Mouse (Mus musculus) liver, postnatal 0 days (tissue): ENCODE measurements around the gene Snx29. TPM values are rescaled to one million over a fixed set of nuclear protein-coding genes. Genes with fewer than 3 reads are reported as not detected.

Experiments used
- ATAC-seq: fragments of 200-750 bp; cut with Nextera tagmentation; 2 replicates; pipeline ENCODE4 v1.8.0; 2017; ENCODE audit warnings: mild to moderate bottlenecking, moderate library complexity
- DNase-seq: peaks from one replicate; pipeline ENCODE4 v3.0.0-alpha.2; 2016
- H3K27ac ChIP-seq: fragments of 300-500 bp; sonication (generic); 2 replicates; pipeline ENCODE4 v1.5.1; 2014; ENCODE audit warnings: antibody characterized with exemption, moderate library complexity, mild to moderate bottlenecking, low read depth
- H3K27me3 ChIP-seq: fragments of 300-500 bp; sonication (generic); 2 replicates; pipeline ENCODE4 v1.6.1; 2014; ENCODE audit warnings: low read length, control low read depth, mixed read lengths; ENCODE audit not compliant: insufficient read depth
- H3K36me3 ChIP-seq: fragments of 300-500 bp; sonication (generic); replicated peaks from 2 replicates; pipeline ENCODE4 v1.6.1; 2014; ENCODE audit warnings: mild to moderate bottlenecking, control low read depth, low read length, moderate library complexity, mixed read lengths; ENCODE audit not compliant: insufficient read depth
- H3K4me1 ChIP-seq: fragments of 300-500 bp; sonication (generic); 2 replicates; pipeline ENCODE4 v1.6.1; 2014; ENCODE audit warnings: antibody characterized with exemption, mild to moderate bottlenecking, control low read depth; ENCODE audit not compliant: insufficient read depth
- H3K4me2 ChIP-seq: fragments of 300-500 bp; sonication (generic); 2 replicates; pipeline ENCODE4 v1.6.1; 2014; ENCODE audit warnings: low read depth, mild to moderate bottlenecking, low read length, moderate library complexity, mixed read lengths
- H3K4me3 ChIP-seq: fragments of 300-500 bp; sonication (generic); 2 replicates; pipeline ENCODE4 v1.5.1; 2014; ENCODE audit warnings: low read depth, low read length
- H3K9ac ChIP-seq: fragments of 300-500 bp; sonication (generic); replicated peaks from 2 replicates; pipeline ENCODE4 v1.6.1; 2014; ENCODE audit warnings: mild to moderate bottlenecking, moderate library complexity
- H3K9me3 ChIP-seq: fragments of 300-500 bp; sonication (generic); 2 replicates; pipeline ENCODE4 v1.6.1; 2016; ENCODE audit warnings: mild to moderate bottlenecking, control low read depth, low read length, mixed read lengths
- CTCF ChIP-seq: sonication (generic); IDR thresholded peaks from 2 replicates; pipeline ENCODE4 v1.5.1; 2016; ENCODE audit warnings: antibody characterized with exemption, low read depth
- EP300 ChIP-seq: IDR thresholded peaks from 2 replicates; pipeline ENCODE4 v1.6.1; 2016; ENCODE audit warnings: antibody characterized with exemption, low read depth, mild to moderate bottlenecking
- WGBS: fragments of 180-500 bp; shearing (Covaris S2); extraction: QIAGEN DNeasy Blood & Tissue Kit; methylation state at CpG from one replicate; pipeline ENCODE4 v1.1.7; 2014; ENCODE audit not compliant: insufficient replicate concordance; 5-methylcytosine and 5-hydroxymethylcytosine counted together
- polyA plus RNA-seq: library from polyadenylated mRNA; unstranded; fragments of >200 nt; fragmentation: Nextera tagmentation; extraction: Ambion mirVana; gene quantifications from 2 replicates; pipeline ENCODE4 v1.2.1, GENCODE M21; 2015

Gene Snx29
- polyA plus RNA-seq, 1 experiment from 2014 or later, result 2.3 TPM

- TF ChIP-seq EP300 (no peak), CTCF (no peak)
- no peak overlapping the region for H3K4me2 ChIP-seq
- H3K9me3 ChIP-seq, result no peaks in the 10 kb centered on the region
- no peaks in the 10 kb centered on the region for H3K4me1 ChIP-seq
- H3K4me3 ChIP-seq, result no peak overlapping the region
- ATAC-seq (no peak), DNase-seq (no peak)
- H3K27me3 ChIP-seq, result no peaks in the 10 kb centered on the region
- no peak overlapping the region for H3K9ac ChIP-seq
- 56% methylated on average over 12 of the region's 12 CpGs for WGBS
- no peak overlapping the region for H3K27ac ChIP-seq
- no peaks in the 10 kb centered on the region; the same call in 1 of the 2 replicates for H3K36me3 ChIP-seq
Observed at GRCm38 (mm10) chr16:11518803-11519498, 196.2 kb downstream of the Snx29 start.

DNA sequence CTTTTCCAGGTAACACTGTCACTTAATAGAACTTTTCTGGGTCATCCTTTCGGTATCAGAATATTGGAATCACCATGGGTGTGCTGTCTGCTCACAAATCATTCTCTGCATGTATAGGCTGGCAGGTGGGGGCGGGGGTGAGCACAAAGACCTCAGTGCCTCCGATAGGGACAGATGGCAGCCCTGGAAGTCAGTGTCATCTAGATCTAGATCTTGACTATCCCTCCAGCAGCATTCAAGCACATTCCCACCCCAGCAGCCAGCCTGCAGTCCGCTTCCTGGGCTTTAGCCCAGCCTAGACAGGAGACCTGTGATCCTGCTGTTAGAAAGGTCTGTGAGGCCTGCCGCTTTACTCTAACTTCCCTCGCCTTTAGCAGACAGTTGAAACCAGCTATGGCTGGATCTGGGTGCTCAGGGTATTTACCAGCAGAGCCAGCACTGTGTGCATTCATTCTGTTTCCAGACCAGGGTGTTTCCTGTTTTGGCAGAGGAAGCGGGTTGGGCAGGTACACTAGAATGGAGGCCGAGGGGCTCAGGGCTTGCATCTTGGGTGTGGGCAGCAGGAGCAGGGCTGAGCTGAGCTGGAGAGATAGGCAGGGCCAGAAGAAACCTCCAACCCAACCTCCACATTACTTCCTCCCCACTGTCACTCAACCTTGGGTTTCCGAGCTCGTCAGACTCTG lies 203.5 kb downstream of the Snx29 start:
- ATAC-seq (peak; percentile 45), DNase-seq (no peak)
- no peaks in the 10 kb centered on the region for H3K27me3 ChIP-seq
- no peak overlapping the region for H3K4me2 ChIP-seq
- TF ChIP-seq EP300, result no peak
- TF ChIP-seq CTCF, result no peak
- H3K4me1 ChIP-seq, result peaks cover 4% of the 10 kb centered on the region; the same call in 1 of the 2 replicates
- H3K27ac ChIP-seq, result no peak overlapping the region
- H3K9ac ChIP-seq, result no peak overlapping the region
- whole genome bisulfite sequencing, result 36% methylated on average over 10 of the region's 10 CpGs
- no peak overlapping the region for H3K4me3 ChIP-seq
- no peaks in the 10 kb centered on the region; the same call in 1 of the 2 replicates for H3K36me3 ChIP-seq
- H3K9me3 ChIP-seq, result no peaks in the 10 kb centered on the region

- no peaks in the 10 kb centered on the region for H3K27me3 ChIP-seq
- H3K4me3 ChIP-seq, result no peak overlapping the region
- DNase-seq (no peak), ATAC-seq (no peak)
- whole genome bisulfite sequencing, result 75% methylated on average over 10 of the region's 10 CpGs
- no peak for TF ChIP-seq EP300
- TF ChIP-seq CTCF, result no peak
- H3K4me2 ChIP-seq, result no peak overlapping the region
- H3K36me3 ChIP-seq, result no peaks in the 10 kb centered on the region; the same call in 1 of the 2 replicates
- no peak overlapping the region for H3K27ac ChIP-seq
- peaks cover 4% of the 10 kb centered on the region; the same call in 1 of the 2 replicates for H3K4me1 ChIP-seq
- no peaks in the 10 kb centered on the region for H3K9me3 ChIP-seq
- no peak overlapping the region for H3K9ac ChIP-seq
Observed at GRCm38 (mm10) chr16:11526996-11527395, 204.3 kb downstream of the Snx29 start.

DNA sequence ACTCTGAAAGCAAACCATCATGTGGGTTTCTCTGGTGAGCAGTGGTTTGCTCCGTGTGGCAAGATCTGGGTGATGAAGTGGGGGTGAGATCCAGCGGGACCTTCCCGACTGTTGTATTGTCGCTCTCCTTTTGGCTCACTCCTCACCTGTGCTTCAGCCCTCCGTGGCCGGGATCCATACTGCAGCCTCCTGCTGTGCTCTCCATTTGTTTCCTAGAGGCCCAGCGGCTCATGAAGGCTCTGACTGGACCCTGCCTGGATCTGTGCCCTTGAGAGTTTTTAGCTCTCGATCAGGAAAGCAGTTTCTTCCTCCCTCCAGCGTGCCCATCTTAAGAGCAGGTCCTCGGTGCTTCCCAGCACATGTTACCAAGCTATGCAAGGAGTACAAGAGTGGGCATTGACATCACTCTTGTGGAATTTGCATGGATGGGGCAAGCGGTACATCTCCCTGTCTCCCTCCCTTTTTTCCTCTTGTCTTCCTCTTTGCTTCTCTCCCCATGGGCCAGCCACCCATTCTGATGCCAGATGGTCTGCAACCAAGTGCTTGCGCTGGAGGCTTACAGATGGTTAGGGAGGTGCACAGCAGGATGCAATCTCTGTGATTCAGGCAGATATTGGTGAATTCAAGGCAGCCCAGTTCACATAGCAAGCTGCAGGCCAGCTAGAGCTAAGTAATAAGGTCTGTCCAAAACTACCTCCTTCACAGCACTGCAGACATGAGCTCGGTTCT lies 207.9 kb downstream of the Snx29 start:
- no peak overlapping the region for H3K27ac ChIP-seq
- H3K4me1 ChIP-seq, result peaks cover 4% of the 10 kb centered on the region; the same call in 1 of the 2 replicates
- no peaks in the 10 kb centered on the region for H3K36me3 ChIP-seq
- no peak overlapping the region for H3K4me2 ChIP-seq
- H3K9me3 ChIP-seq, result no peaks in the 10 kb centered on the region
- TF ChIP-seq EP300, result no peak
- no peak for TF ChIP-seq CTCF
- H3K27me3 ChIP-seq, result no peaks in the 10 kb centered on the region
- H3K9ac ChIP-seq, result no peak overlapping the region
- ATAC-seq, result no peak
- no peak overlapping the region for H3K4me3 ChIP-seq
- DNase-seq, result no peak
- WGBS, result 72% methylated on average over 13 of the region's 13 CpGs

DNA sequence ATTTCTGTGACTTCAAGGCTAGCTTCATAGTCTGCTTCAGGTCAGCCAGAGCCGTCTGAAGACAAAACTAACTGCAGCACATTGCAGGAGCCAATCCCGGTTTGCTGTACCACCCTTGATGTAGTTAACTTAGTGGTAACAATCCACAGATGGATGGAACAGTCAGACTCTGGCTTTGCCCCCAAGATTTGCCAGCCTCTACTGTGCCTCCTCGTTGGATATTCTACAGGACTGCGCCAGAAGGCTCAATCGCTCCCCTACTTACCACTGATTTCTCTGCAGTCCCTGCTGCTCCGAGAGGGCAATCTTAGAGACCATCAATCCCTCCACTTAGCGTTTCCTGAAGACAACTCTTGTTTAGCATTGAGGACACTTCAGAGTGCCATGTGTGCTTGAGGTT lies 208.7 kb downstream of the Snx29 start:
- Histone ChIP-seq H3K36me3 (no peaks in the 10 kb centered on the region), H3K27me3 (no peaks in the 10 kb centered on the region), H3K27ac (no peak overlapping the region), H3K4me2 (no peak overlapping the region), H3K9ac (no peak overlapping the region), H3K9me3 (no peaks in the 10 kb centered on the region), H3K4me3 (no peak overlapping the region), H3K4me1 (peaks cover under 1% of the 10 kb centered on the region; the same call in 1 of the 2 replicates)
- WGBS, result 82% methylated on average over 7 of the region's 7 CpGs
- DNase-seq (no peak), ATAC-seq (no peak)
- no peak for TF ChIP-seq EP300
- TF ChIP-seq CTCF, result no peak

DNA sequence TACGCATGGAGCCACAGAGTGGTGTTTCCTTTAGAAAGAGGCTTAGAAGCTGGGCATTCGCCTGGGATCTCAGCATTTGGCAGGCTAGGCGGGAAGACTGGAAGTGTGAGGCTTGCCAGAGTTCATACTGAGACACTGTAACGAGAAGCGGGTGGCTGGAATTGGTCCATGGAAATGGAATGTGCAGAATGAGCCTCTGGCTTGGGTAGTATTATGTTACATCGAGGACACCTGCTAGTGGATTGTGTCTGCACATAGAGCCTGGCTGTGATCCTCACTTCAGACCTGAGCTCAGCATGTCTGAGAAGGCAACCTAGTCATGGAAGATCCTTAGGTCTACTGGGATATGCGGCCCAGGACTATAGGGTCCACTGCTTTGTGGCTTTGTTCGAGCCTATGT lies 209.9 kb downstream of the Snx29 start:
- WGBS, result 81% methylated on average over 8 of the region's 8 CpGs
- no peaks in the 10 kb centered on the region for H3K27me3 ChIP-seq
- H3K9me3 ChIP-seq, result no peaks in the 10 kb centered on the region
- H3K27ac ChIP-seq, result no peak overlapping the region
- no peaks in the 10 kb centered on the region for H3K36me3 ChIP-seq
- no peak overlapping the region for H3K4me2 ChIP-seq
- DNase-seq, result no peak
- no peak overlapping the region for H3K9ac ChIP-seq
- no peak for ATAC-seq
- no peaks in the 10 kb centered on the region for H3K4me1 ChIP-seq
- no peak overlapping the region for H3K4me3 ChIP-seq
- TF ChIP-seq CTCF (no peak), EP300 (no peak)
